Mouse (Mus musculus): ENCODE data around the gene Ano10.

Gene Ano10

GRCm38 (mm10) chr9:122153436-122153835 is 140.8 kb downstream of the Ano10 start:
- DNase-seq, result no peak

GRCm38 (mm10) chr9:122152501-122152900 is 141.7 kb downstream of the Ano10 start:
- DNase-seq, result no peak

GRCm38 (mm10) chr9:122152063-122152462 is 142.2 kb downstream of the Ano10 start:
- DNase-seq, result no peak

- no peak for DNase-seq
Measured at GRCm38 (mm10) chr9:122149997-122150826, 144.0 kb downstream of the Ano10 start.

- DNase-seq, result no peak
Measured at GRCm38 (mm10) chr9:122148356-122148755, 145.9 kb downstream of the Ano10 start.

GRCm38 (mm10) chr9:122146124-122146870 is 147.9 kb downstream of the Ano10 start:
- DNase-seq, result no peak

- DNase-seq, result no peak
Measured at GRCm38 (mm10) chr9:122145677-122146076, 148.5 kb downstream of the Ano10 start.

- no peak for DNase-seq
Measured at GRCm38 (mm10) chr9:122144776-122145175, 149.4 kb downstream of the Ano10 start.

- no peak for DNase-seq
Measured at GRCm38 (mm10) chr9:122143219-122143618, 151.0 kb downstream of the Ano10 start.

- no peak for DNase-seq
Measured at GRCm38 (mm10) chr9:122139236-122139635, 155.0 kb downstream of the Ano10 start.

- DNase-seq, result no peak
Measured at GRCm38 (mm10) chr9:122138371-122139029, 155.7 kb downstream of the Ano10 start.

GRCm38 (mm10) chr9:122137960-122138359 is 156.3 kb downstream of the Ano10 start:
- DNase-seq, result no peak

- DNase-seq, result no peak
Measured at GRCm38 (mm10) chr9:122135885-122136170, 158.4 kb downstream of the Ano10 start.

- DNase-seq, result no peak
Measured at GRCm38 (mm10) chr9:122135095-122135884, 158.9 kb downstream of the Ano10 start.

- no peak for DNase-seq
Measured at GRCm38 (mm10) chr9:122132145-122132544, 162.1 kb downstream of the Ano10 start.

GRCm38 (mm10) chr9:122130666-122131065 is 163.6 kb downstream of the Ano10 start:
- DNase-seq, result no peak

- DNase-seq, result no peak
Measured at GRCm38 (mm10) chr9:122128686-122129085, 165.5 kb downstream of the Ano10 start.

- DNase-seq, result no peak
Measured at GRCm38 (mm10) chr9:122127271-122127785, 166.9 kb downstream of the Ano10 start.

GRCm38 (mm10) chr9:122126790-122127189 is 167.4 kb downstream of the Ano10 start:
- DNase-seq, result no peak
